Mouse (Mus musculus) bone marrow, adult 2 months (tissue): Measurements from ENCODE around the gene Mss51. TPM values are rescaled to one million over a fixed set of nuclear protein-coding genes. Genes with fewer than 3 reads are reported as not detected.
A peak's percentile ranks its signal among the peaks of the same experiment; 100 is the strongest.

ENCODE experiments used
- H3K27ac ChIP-seq: fragments of 200-500 bp; 2 replicates; pipeline ENCODE4 v1.5.1; 2012; ENCODE audit warnings: low read depth, mild to moderate bottlenecking, control low read depth, inconsistent platforms, low read length; ENCODE audit not compliant: control insufficient read depth, poor library complexity, insufficient read depth
- H3K4me1 ChIP-seq: fragments of 200-500 bp; 2 replicates; pipeline ENCODE4 v1.6.1; 2011; ENCODE audit warnings: low read length; ENCODE audit not compliant: control insufficient read depth, insufficient read depth
- H3K4me3 ChIP-seq: fragments of 200-500 bp; replicated peaks from 2 replicates; pipeline ENCODE3; 2011; ENCODE audit warnings: mild to moderate bottlenecking, low read depth, low read length, control low read depth; ENCODE audit not compliant: control insufficient read depth
- CTCF ChIP-seq: fragments of 200-500 bp; IDR thresholded peaks from 2 replicates; pipeline ENCODE4 v1.5.1; 2011; ENCODE audit warnings: low read length, control low read depth; ENCODE audit not compliant: control insufficient read depth, insufficient read depth
- POLR2A ChIP-seq: fragments of 200-500 bp; IDR thresholded peaks from 2 replicates; pipeline ENCODE4 v1.6.1; 2011; ENCODE audit warnings: low read depth, mild to moderate bottlenecking, control low read depth, low read length, borderline replicate concordance; ENCODE audit not compliant: control insufficient read depth
- WGBS: fragments of 180-500 bp; shearing (Covaris S2); methylation state at CpG from one replicate; pipeline ENCODE4 v1.1.7; 2018; 5-methylcytosine and 5-hydroxymethylcytosine counted together
- polyA plus RNA-seq: library from polyadenylated mRNA; stranded (reverse); fragments of >200 nt; gene quantifications from 2 replicates; pipeline ENCODE4 v1.2.4, GENCODE M21; 2011; ENCODE audit warnings: low replicate concordance; ENCODE audit not compliant: missing spikeins, insufficient read depth, insufficient read length

Gene Mss51
- polyA plus RNA-seq, 1 experiment, result 7.7 TPM

DNA sequence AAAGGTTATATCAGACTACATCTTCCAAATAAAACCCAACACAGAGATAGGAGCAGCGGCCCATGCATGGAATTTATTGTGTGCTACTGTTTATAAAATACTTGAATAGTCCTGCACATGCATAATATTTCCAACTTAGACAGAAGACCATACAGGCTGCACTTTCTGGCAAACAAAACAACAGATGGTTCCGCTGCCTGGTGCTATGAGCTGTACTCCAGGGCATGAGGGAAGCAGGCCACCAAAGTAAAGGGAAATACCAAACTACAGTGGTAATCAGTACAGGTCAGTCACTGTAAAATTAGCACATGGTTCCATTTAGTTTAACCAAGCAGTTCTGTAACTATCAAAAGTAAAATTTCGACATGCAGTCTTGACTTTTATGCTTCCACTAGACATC lies 3.3 kb upstream of the Mss51 start:
- no peak for TF ChIP-seq POLR2A
- TF ChIP-seq CTCF, result no peak
- no peak overlapping the region for H3K4me3 ChIP-seq
- no peaks in the 10 kb centered on the region; the same call in 1 of the 2 replicates for H3K4me1 ChIP-seq
- H3K27ac ChIP-seq, result no peak overlapping the region
- 93% methylated on average over 3 of the region's 3 CpGs for WGBS

DNA sequence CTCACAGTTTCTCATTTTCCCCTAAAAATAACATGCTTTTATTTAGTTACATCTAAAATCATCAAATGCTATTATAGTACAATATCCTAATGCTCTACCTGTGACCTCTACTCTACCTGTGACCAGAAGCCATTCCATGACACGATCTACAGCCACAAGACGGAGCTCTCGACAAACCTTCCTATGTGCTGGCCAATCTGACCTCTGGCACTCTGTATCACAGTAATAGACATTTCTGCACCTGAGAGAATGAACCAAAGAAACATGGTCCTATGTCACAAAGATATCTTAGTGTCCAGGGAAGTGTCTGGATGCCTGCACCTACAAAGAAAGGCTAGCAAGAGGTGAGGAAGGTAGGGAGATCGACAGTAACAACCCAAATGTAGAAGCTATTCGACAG lies 10.7 kb downstream of the Mss51 start:
- no peak overlapping the region for H3K4me3 ChIP-seq
- H3K4me1 ChIP-seq, result no peaks in the 10 kb centered on the region
- TF ChIP-seq POLR2A (no peak), CTCF (no peak)
- WGBS, result 93% methylated on average over 5 of the region's 5 CpGs
- no peak overlapping the region for H3K27ac ChIP-seq

DNA sequence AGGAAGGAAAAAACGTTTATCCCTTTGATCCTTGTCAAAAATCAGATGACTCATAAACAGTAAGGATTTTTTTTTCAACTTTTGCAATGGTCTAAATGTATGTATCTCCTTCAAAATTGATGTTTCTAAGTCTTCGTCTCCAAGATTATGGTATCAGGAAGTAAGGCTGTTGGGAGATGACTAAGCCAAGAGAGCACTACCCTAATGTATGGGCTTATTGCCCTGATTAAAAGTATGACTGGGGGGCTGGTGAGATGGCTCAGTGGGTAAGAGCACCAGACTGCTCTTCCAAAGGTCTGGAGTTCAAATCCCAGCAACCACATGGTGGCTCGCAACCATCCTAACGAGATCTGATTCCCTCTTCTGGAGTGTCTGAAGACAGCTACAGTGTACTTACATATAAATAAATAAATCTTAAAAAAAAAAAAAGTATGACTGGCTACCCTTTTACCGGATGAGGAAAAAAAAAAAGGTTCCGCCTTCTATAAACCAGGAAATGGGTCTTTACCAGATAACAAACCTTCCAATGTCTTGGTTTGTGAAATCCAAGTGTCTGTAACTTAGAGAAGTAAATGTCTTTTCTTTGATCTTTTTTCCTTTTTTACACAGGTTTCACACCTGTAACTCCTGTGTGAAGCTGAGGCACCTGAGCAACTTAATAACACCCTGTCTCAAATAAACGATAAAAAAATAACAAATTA lies 14.5 kb downstream of the Mss51 start:
- Histone ChIP-seq H3K4me1 (no peaks in the 10 kb centered on the region; the same call in 1 of the 2 replicates), H3K27ac (no peak overlapping the region), H3K4me3 (no peak overlapping the region)
- 72% methylated on average over 7 of the region's 7 CpGs for WGBS
- TF ChIP-seq CTCF (no peak), POLR2A (no peak)

- no peak overlapping the region for H3K4me3 ChIP-seq
- 35% methylated on average over 5 of the region's 5 CpGs for WGBS
- TF ChIP-seq CTCF (no peak), POLR2A (no peak)
- H3K4me1 ChIP-seq, result no peaks in the 10 kb centered on the region; the same call in 1 of the 2 replicates
- H3K27ac ChIP-seq, result no peak overlapping the region
Measured at GRCm38 (mm10) chr14:20481211-20481610, 15.5 kb downstream of the Mss51 start.

DNA sequence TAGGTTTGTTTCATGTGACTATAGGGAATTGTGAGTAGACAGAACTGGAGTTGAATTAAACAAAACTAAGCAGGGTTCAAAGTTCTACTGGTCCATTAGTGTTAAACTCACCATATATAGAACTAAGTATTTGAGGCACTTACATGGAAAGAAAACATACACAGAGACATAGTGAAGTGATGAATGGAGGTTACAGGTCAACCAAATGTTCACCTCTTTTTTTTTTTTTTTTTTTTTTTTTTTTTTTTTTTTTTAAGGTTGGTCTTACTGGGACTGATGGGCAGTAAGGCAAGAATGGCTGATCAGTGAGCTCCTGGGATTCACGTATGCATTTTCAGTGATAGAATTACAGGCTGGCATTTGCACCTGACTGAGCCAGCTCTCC lies 16.5 kb downstream of the Mss51 start:
- Histone ChIP-seq H3K4me1 (no peaks in the 10 kb centered on the region; the same call in 1 of the 2 replicates), H3K27ac (no peak overlapping the region), H3K4me3 (peak overlapping the region; percentile 98)
- TF ChIP-seq POLR2A, result no peak
- TF ChIP-seq CTCF, result no peak
- 89% methylated on average over 1 of the region's 1 CpGs for WGBS

DNA sequence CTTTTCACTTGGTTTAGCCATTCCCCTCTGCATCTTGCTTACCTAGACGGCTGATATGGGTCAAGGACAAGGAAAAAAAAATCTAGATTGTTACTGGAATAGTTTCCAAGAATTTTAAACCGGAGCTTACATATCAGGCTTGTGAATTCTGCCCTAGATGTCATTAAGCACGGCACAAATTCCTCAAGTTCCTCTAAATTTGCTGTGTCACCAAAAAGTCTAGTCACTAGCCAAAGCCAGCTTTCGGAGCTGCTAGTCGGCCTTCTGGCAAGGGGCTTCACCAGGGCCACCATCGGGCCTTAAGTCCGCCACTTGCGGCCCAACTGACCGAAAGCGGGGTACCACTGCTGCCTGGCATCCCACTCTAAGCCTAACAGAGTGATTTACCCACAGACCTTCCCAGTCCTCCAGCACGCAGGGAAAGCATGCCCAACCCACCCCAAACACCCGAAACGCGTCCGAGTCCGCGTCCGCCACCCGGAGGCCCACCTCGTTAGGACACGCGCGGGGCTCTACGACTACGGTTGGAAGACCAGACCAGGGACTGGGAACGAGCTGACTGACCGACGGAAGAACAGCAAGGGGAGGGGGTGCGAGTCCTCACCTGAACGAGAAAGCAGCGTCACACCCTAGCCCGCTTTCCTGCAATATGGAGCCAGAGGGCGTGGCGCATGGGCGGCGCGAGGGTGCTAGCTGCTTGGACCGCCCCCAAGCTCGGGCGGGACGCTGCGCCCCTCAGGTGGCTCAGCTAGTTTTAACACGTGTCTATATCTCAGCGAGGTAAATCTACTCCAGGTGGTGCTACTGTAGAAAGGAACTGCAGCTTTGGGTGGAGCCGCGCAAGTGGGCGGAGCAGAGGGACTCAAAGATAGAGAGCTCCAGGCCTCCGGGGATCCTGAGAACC lies 17.2 kb downstream of the Mss51 start, which contains the start of gene Anxa7:
Gene Anxa7 (minus strand): TSS at position 843 of the 904 bp plus-strand sequence.
- peak within 1 kb of the TSS; percentile 98 for H3K4me3 ChIP-seq
- under 1% methylated on average over 48 of the region's 48 CpGs for WGBS
- no peaks in the 10 kb centered on the region; the same call in 1 of the 2 replicates for H3K4me1 ChIP-seq
- H3K27ac ChIP-seq, result peak within 1 kb of the TSS; percentile 84
- TF ChIP-seq CTCF, result peak; percentile 1; the same call in 1 of the 2 replicates
- peak; percentile 73 for TF ChIP-seq POLR2A

DNA sequence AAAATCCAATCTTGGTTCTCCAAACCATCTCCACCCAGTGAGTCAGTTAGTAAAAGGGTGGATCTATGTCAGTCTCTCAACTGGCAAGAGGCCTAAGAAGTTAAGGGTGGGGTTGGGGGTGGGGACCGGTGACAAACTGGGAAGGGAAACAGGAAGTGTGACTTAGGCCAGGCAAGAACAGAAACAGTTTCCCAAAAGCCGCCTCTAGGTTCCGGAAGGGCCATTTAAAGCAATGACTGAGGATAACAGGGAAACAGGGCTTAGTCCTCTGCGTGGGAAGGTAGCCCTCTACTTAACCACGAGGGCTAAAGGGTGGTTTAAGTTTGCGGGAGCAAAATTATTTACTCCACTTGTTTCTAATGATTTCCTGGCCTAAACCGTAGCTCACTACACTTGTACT lies 17.9 kb downstream of the Mss51 start:
- TF ChIP-seq CTCF (no peak), POLR2A (no peak)
- Histone ChIP-seq H3K4me1 (no peaks in the 10 kb centered on the region; the same call in 1 of the 2 replicates), H3K27ac (peak overlapping the region; percentile 61; the same call in 1 of the 2 replicates), H3K4me3 (peak overlapping the region; percentile 98)
- 0% methylated on average over 7 of the region's 7 CpGs for WGBS

DNA sequence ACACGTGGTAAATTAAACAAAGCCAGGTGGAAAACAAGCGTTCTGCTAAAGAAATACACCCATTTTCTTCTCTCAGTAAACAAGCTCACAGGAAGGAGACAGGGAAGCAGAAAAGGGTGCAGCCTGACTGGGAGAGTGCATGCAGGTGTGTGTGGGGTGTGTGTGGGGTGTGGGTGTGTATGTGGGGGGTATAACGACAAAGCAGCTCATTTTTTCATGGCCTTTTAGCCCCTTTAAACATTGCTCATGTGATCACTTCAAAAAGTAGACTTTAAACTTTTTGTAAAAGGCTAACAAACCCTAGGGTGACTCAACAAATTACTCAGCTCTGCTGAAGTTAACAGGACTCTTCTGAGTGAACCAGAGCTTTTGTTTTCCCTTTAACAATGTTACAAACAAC lies 18.3 kb downstream of the Mss51 start:
- TF ChIP-seq CTCF, result no peak
- TF ChIP-seq POLR2A, result no peak
- peak overlapping the region; percentile 45 for H3K4me3 ChIP-seq
- WGBS, result 15% methylated on average over 3 of the region's 3 CpGs
- no peaks in the 10 kb centered on the region; the same call in 1 of the 2 replicates for H3K4me1 ChIP-seq
- H3K27ac ChIP-seq, result no peak overlapping the region
